Mouse (Mus musculus): ENCODE measurements around the gene Slc16a7. TPM values are rescaled to one million over a fixed set of nuclear protein-coding genes. Genes with fewer than 3 reads are reported as not detected.

Gene Slc16a7
- polyA plus RNA-seq (2015; fragmentation: Nextera tagmentation; extraction: Ambion mirVana), result 26.2 and 27.8 TPM in 2 replicates

DNA sequence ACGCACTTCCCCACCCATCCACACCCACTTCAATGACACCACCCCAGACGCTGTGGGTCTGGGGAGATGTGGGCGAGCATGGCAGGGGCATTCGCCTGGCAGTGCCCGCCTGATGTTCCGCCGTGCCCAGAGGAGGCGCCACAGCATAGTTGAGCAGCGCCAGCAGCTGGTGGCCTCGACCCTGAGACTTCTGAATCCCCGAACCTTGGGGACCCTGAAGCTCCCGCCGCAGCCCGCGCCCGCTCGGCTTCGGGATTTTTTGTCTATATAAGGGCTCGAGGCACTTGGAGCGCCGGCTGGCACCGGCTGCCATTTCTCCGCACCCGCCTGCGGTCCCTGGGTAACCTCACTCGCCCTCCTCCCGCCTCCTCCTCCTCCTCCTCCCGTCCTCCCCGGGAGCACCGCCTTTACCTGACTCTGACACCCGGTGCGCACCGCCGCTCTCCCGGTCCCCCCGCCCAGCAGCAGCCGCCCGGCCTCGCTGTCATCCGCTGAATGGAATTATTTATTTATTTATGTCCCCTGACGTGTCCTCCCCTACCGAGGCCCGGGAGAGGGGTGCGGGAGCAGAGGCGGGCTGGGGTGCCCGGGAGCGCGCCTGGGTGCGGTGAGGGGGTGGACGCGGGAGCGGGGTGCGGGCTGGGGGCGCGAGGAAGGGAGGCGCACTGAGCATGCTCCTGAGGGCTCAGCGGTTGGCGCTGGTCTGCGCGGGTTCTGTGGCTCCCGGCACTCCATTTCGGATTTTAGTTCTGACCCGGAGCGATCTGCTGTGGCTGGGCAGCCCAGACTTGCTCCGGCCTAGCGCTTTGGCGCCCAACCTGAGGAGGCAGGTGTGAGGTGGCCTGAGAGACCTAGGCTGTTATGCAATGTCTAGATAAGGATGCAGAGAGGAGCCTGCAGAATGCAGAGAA lies at the start of gene Slc16a7:
Slc16a7 (minus strand) TSS at position 590 of the 911 bp plus-strand sequence.
- peak within 1 kb of the TSS; percentile 89 for H3K4me2 ChIP-seq (ENCODE audit: low read length)

DNA sequence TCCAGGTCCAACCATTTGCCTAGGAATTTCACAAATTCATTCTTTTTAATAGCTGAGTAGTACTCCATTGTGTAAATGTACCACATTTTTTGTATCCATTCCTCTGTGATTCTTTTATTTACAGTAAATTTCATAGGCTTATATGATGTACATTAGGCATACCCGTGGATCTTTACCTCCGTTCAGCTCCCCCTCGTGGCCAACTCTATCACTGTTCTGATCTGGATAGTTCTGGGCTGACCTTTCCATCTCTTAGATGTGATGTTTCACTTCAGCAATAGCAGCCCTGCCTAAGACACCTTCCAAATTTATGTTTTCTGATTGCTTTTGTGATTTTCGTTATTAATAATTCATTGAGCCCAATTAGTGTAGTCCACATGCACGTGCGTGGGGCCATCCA lies 29.5 kb upstream of the Slc16a7 start:
- DNase-seq (ENCODE audit: low spot score) (no peak), ATAC-seq (replicated peaks; ENCODE audit: low FRiP score, low read depth) (no peak)
- Histone ChIP-seq H3K9me3 (replicated peaks; ENCODE audit: low read length) (no peaks in the 10 kb centered on the region), H3K9ac (ENCODE audit: low read depth, low read length) (no peak overlapping the region), H3K4me3 (replicated peaks; ENCODE audit: low read depth, low read length) (no peak overlapping the region), H3K4me1 (replicated peaks; ENCODE audit: insufficient read depth, low read length) (no peaks in the 10 kb centered on the region), H3K27me3 (ENCODE audit: insufficient read depth, low read length) (no peaks in the 10 kb centered on the region), H3K36me3 (ENCODE audit: insufficient read depth, low read length) (no peaks in the 10 kb centered on the region), H3K27ac (no peak overlapping the region), H3K4me2 (ENCODE audit: low read length) (no peak overlapping the region)
- peak; percentile 11; the same call in 1 of the 2 replicates for TF ChIP-seq CTCF (IDR thresholded peaks at IDR 0.05; ENCODE audit: low read depth)
- WGBS, result 82% methylated on average over 6 of the region's 6 CpGs

More for the DNA sequence above, at the start of gene Slc16a7:
- Histone ChIP-seq H3K27me3 (ENCODE audit: insufficient read depth, low read length) (no peaks in the 10 kb centered on the region), H3K4me1 (replicated peaks; ENCODE audit: insufficient read depth, low read length) (no peaks in the 10 kb centered on the region), H3K27ac (peak within 1 kb of the TSS; percentile 78), H3K36me3 (ENCODE audit: insufficient read depth, low read length) (no peaks in the 10 kb centered on the region), H3K9me3 (replicated peaks; ENCODE audit: low read length) (no peaks in the 10 kb centered on the region), H3K9ac (ENCODE audit: low read depth, low read length) (peak within 1 kb of the TSS; percentile 63), H3K4me3 (replicated peaks; ENCODE audit: low read depth, low read length) (peak within 1 kb of the TSS; percentile 66)
- DNase-seq (ENCODE audit: low spot score), result peak; percentile 75
- ATAC-seq (replicated peaks; ENCODE audit: low FRiP score, low read depth), result peak; percentile 89
- under 1% methylated on average over 67 of the region's 67 CpGs for WGBS
- peak; percentile 56 for TF ChIP-seq CTCF (IDR thresholded peaks at IDR 0.05; ENCODE audit: low read depth)

DNA sequence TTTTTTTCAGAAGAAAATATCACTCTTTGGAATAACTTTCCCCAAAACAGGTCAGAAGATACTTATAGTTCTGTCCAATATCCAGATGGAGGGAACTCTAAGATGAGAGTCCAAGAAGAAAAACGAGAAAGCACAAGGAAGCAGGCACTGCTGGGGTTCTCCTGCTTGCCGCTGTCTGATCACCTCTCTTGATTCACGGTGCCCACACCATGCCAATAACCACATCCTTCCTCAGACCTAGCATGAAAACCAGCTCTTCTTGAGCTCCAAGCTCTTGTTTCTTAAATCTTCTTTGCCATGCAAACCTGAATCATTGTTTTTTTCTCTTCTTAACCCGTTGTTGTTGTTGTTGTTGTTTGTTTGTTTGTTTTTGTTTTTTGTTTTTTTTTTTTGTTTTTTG lies 10.5 kb upstream of the Slc16a7 start:
- TF ChIP-seq CTCF (IDR thresholded peaks at IDR 0.05; ENCODE audit: low read depth), result no peak
- ATAC-seq (replicated peaks; ENCODE audit: low FRiP score, low read depth) (no peak), DNase-seq (ENCODE audit: low spot score) (no peak)
- H3K27ac ChIP-seq, result no peak overlapping the region
- WGBS, result 83% methylated on average over 4 of the region's 4 CpGs
- no peaks in the 10 kb centered on the region for H3K4me1 ChIP-seq (replicated peaks; ENCODE audit: insufficient read depth, low read length)
- no peak overlapping the region for H3K9ac ChIP-seq (ENCODE audit: low read depth, low read length)
- no peaks in the 10 kb centered on the region for H3K27me3 ChIP-seq (ENCODE audit: insufficient read depth, low read length)
- H3K9me3 ChIP-seq (replicated peaks; ENCODE audit: low read length), result no peaks in the 10 kb centered on the region
- H3K36me3 ChIP-seq (ENCODE audit: insufficient read depth, low read length), result no peaks in the 10 kb centered on the region
- no peak overlapping the region for H3K4me3 ChIP-seq (replicated peaks; ENCODE audit: low read depth, low read length)
- H3K4me2 ChIP-seq (ENCODE audit: low read length), result no peak overlapping the region

DNA sequence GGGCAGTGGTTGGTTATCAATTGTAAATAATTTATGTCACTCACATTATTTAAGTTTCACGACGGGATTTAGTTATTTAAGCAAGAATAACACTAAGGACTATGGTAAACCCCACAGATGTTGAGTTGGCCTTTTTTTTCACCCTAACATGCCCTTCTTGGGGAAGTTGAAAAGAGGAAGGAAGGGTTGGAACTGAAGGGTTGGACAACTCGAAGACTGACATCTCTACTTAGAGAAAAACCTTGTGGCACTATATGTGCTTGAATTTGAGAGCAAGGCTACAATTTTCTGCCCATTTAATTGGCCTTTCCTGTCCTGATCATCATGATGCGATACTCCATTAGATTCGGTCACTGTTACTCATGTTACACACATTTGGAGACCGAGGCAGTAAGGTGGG lies 746 bp upstream of the Slc16a7 start:
- Histone ChIP-seq H3K4me3 (replicated peaks; ENCODE audit: low read depth, low read length) (no peak overlapping the region), H3K27ac (no peak overlapping the region), H3K9me3 (replicated peaks; ENCODE audit: low read length) (no peaks in the 10 kb centered on the region), H3K4me2 (ENCODE audit: low read length) (peak overlapping the region; percentile 89; the same call in 1 of the 2 replicates), H3K9ac (ENCODE audit: low read depth, low read length) (no peak overlapping the region), H3K4me1 (replicated peaks; ENCODE audit: insufficient read depth, low read length) (no peaks in the 10 kb centered on the region), H3K27me3 (ENCODE audit: insufficient read depth, low read length) (no peaks in the 10 kb centered on the region), H3K36me3 (ENCODE audit: insufficient read depth, low read length) (no peaks in the 10 kb centered on the region)
- TF ChIP-seq CTCF (IDR thresholded peaks at IDR 0.05; ENCODE audit: low read depth), result no peak
- ATAC-seq (replicated peaks; ENCODE audit: low FRiP score, low read depth), result no peak
- no peak for DNase-seq (ENCODE audit: low spot score)
- 78% methylated on average over 6 of the region's 6 CpGs for WGBS

DNA sequence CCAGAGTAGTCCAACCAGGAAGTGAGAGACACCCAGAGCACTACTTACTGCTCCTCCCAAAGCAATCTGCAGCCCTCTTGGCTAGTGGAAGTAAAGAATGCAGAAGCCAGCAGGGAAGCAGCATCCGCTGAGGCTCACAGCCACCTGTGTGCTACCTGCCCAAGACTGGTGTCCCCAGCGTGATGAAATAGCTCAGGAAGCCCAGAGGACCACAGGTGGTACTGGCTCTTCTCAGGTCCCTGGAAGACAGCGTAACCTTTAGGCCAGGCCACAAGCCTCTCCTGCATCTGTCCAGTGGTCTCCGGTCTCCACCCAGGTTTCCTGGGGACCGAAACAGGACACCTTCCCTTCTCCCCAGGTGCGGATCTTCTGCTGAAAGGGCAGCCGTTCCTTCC lies 787 bp downstream of the Slc16a7 start:
- DNase-seq (ENCODE audit: low spot score), result no peak

DNA sequence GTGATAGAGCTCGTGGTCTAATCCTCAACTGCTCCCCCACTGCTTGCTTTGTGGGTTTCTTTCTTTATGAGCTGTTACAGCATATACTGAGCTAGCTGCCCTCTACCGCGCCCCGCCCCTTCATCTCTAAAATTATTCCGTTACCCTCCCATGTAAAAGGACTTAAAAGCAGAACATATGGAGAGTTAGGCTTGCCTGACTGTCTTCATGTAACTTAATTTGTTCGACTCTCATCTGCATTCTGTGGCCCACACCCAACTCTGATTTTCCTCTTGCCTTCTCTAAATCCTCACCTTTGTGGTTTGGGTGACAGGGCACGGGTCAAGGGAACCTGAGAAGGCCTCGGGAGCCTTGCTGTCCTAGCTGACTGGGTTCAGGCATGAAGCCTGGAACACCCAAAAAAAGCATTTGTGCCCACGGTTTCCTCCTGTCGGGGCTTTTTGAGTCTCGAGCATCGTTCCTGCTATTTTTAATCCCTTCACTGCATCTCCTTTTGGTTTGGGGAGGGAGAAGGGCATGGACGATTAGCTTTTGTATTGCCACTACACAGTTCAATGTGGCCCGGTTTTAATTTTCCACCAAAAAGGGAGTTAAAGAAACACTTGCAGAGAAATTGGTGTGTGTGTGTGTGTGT lies 1.4 kb downstream of the Slc16a7 start:
- no peak for TF ChIP-seq CTCF (IDR thresholded peaks at IDR 0.05; ENCODE audit: low read depth)
- no peak for ATAC-seq (replicated peaks; ENCODE audit: low FRiP score, low read depth)
- H3K9me3 ChIP-seq (replicated peaks; ENCODE audit: low read length), result no peaks in the 10 kb centered on the region
- H3K27me3 ChIP-seq (ENCODE audit: insufficient read depth, low read length), result no peaks in the 10 kb centered on the region
- peak overlapping the region; percentile 12 for H3K4me2 ChIP-seq (ENCODE audit: low read length)
- H3K36me3 ChIP-seq (ENCODE audit: insufficient read depth, low read length), result no peaks in the 10 kb centered on the region
- WGBS, result 35% methylated on average over 14 of the region's 14 CpGs
- no peak overlapping the region for H3K9ac ChIP-seq (ENCODE audit: low read depth, low read length)
- peak overlapping the region; percentile 78; the same call in 1 of the 2 replicates for H3K27ac ChIP-seq
- DNase-seq (ENCODE audit: low spot score), result peak; percentile 24
- no peak overlapping the region for H3K4me3 ChIP-seq (replicated peaks; ENCODE audit: low read depth, low read length)
- H3K4me1 ChIP-seq (replicated peaks; ENCODE audit: insufficient read depth, low read length), result no peaks in the 10 kb centered on the region

More for the DNA sequence above, 787 bp downstream of the Slc16a7 start:
- ATAC-seq (replicated peaks; ENCODE audit: low FRiP score, low read depth), result peak; percentile 43
- Histone ChIP-seq H3K36me3 (ENCODE audit: insufficient read depth, low read length) (no peaks in the 10 kb centered on the region), H3K27ac (peak overlapping the region; percentile 78), H3K9ac (ENCODE audit: low read depth, low read length) (peak overlapping the region; percentile 63), H3K4me1 (replicated peaks; ENCODE audit: insufficient read depth, low read length) (no peaks in the 10 kb centered on the region), H3K9me3 (replicated peaks; ENCODE audit: low read length) (no peaks in the 10 kb centered on the region), H3K27me3 (ENCODE audit: insufficient read depth, low read length) (no peaks in the 10 kb centered on the region), H3K4me3 (replicated peaks; ENCODE audit: low read depth, low read length) (peak overlapping the region; percentile 66), H3K4me2 (ENCODE audit: low read length) (peak overlapping the region; percentile 89)
- TF ChIP-seq CTCF (IDR thresholded peaks at IDR 0.05; ENCODE audit: low read depth), result no peak
- WGBS, result 24% methylated on average over 7 of the region's 7 CpGs
